Mouse (Mus musculus) spleen, adult 2 months (tissue): ENCODE results near the gene Themis3.

Experiments
- CTCF ChIP-seq: fragments of 200-500 bp; IDR thresholded peaks from 2 replicates; pipeline ENCODE4 v1.5.1; 2011; ENCODE audit warnings: mild to moderate bottlenecking, inconsistent platforms; ENCODE audit not compliant: insufficient read depth, insufficient read length, insufficient replicate concordance; ENCODE audit errors: extremely low read depth
- POLR2A ChIP-seq: fragments of 200-500 bp; IDR thresholded peaks from 2 replicates; pipeline ENCODE4 v1.6.1; 2011; ENCODE audit warnings: low read depth, low read length, inconsistent platforms

DNA sequence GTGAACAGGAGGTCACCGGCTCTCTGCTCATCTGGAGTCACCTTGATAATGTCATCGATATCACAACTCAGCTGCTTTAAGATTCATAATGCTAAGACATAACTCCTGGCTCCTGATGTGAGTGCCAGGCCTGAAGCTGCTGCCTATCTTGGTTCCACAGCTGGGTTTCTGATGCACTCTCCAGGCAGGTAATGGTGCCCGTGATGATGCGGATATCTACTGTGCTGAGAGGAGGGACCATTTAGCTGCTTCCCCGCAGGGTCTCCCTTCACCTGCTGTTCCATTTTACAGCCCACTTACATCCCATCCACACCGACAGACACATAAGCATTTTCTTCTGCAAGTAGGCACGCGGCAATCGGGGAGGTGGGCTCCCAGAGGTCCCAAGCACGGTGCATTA, 7.7 kb downstream of the Themis3 start:
- TF ChIP-seq CTCF (no peak), POLR2A (no peak)
